Mouse (Mus musculus): ENCODE results near the gene Lekr1. TPM values are rescaled to one million over a fixed set of nuclear protein-coding genes. Genes with fewer than 3 reads are reported as not detected.

Gene Lekr1
- total and polyA plus RNA-seq, 2 experiments from 2014 or later, result 5.6 to 9.1 TPM

GRCm38 (mm10) chr3:65773910-65774309 is 107.9 kb downstream of the Lekr1 start:
- Histone ChIP-seq H3K9me3 (replicated peaks; ENCODE audit: control insufficient read depth, low read length) (no peaks in the 10 kb centered on the region), H3K4me2 (ENCODE audit: low read depth, low read length) (no peak overlapping the region), H3K27me3 (ENCODE audit: control insufficient read depth, insufficient read depth, low read length) (no peaks in the 10 kb centered on the region), H3K9ac (replicated peaks; ENCODE audit: low read depth, low read length) (no peak overlapping the region), H3K27ac (ENCODE audit: low read depth) (no peak overlapping the region), H3K4me3 (ENCODE audit: low read depth, low read length) (no peak overlapping the region), H3K36me3 (replicated peaks; ENCODE audit: control insufficient read depth, insufficient read depth, low read length) (no peaks in the 10 kb centered on the region), H3K4me1 (ENCODE audit: control insufficient read depth, insufficient read depth) (no peaks in the 10 kb centered on the region)
- TF ChIP-seq EP300 (IDR thresholded peaks at IDR 0.05; ENCODE audit: low read depth), result no peak
- TF ChIP-seq CTCF (IDR thresholded peaks at IDR 0.05; ENCODE audit: low read depth), result no peak
- no peak for ATAC-seq (ENCODE audit: insufficient read depth, low read depth)
- DNase-seq (ENCODE audit: low spot score), result no peak
- 79% methylated on average over 1 of the region's 1 CpGs for WGBS

DNA sequence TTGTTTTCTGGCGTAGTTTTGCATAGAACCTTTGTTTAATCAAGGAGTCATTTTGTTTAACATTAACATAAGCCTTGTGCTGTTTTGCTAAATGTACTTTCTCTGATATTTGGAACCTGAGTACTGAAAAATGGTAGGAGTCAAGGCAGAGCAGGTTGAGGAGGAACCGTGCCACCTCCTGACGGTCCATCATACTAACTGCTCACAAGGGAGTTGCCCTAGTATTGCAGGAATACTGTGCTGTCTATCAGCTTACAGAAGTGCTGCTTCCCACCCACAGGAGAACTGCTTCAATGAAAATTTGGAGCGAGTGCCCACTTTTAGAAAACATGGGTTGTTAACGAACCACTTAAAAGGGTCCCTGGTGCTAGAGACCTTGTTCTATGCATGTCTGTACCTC is 109.1 kb downstream of the Lekr1 start:
- Histone ChIP-seq H3K4me1 (ENCODE audit: control insufficient read depth, insufficient read depth) (no peaks in the 10 kb centered on the region), H3K9me3 (replicated peaks; ENCODE audit: control insufficient read depth, low read length) (no peaks in the 10 kb centered on the region), H3K4me3 (ENCODE audit: low read depth, low read length) (no peak overlapping the region), H3K9ac (replicated peaks; ENCODE audit: low read depth, low read length) (no peak overlapping the region), H3K4me2 (ENCODE audit: low read depth, low read length) (no peak overlapping the region), H3K27me3 (ENCODE audit: control insufficient read depth, insufficient read depth, low read length) (no peaks in the 10 kb centered on the region), H3K27ac (ENCODE audit: low read depth) (no peak overlapping the region), H3K36me3 (replicated peaks; ENCODE audit: control insufficient read depth, insufficient read depth, low read length) (no peaks in the 10 kb centered on the region)
- ATAC-seq (ENCODE audit: insufficient read depth, low read depth) (no peak), DNase-seq (ENCODE audit: low spot score) (no peak)
- no peak for TF ChIP-seq EP300 (IDR thresholded peaks at IDR 0.05; ENCODE audit: low read depth)
- TF ChIP-seq CTCF (IDR thresholded peaks at IDR 0.05; ENCODE audit: low read depth), result no peak
- 73% methylated on average over 5 of the region's 5 CpGs for WGBS

DNA sequence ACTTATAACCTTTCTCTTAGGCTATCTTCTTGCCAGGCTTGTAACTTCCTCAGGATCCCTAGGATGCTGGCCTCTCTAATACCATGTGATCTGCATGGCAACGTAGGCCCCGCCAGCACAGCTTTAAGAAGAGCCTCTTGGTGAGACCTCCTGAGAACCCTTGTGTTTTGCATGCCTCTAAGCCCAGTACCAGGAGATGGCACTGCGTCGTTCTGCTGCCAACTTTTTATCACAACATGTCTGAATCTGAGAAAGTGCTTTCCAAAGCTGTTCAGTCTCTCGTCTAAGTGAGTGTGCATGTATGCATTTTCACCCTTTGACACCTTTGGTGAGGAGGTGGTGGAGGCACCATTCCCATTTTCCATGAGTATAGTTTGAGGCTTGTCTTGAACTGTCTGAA is 116.2 kb downstream of the Lekr1 start:
- Histone ChIP-seq H3K27me3 (ENCODE audit: control insufficient read depth, insufficient read depth, low read length) (no peaks in the 10 kb centered on the region), H3K9ac (replicated peaks; ENCODE audit: low read depth, low read length) (no peak overlapping the region), H3K4me1 (ENCODE audit: control insufficient read depth, insufficient read depth) (no peaks in the 10 kb centered on the region), H3K4me2 (ENCODE audit: low read depth, low read length) (no peak overlapping the region), H3K9me3 (replicated peaks; ENCODE audit: control insufficient read depth, low read length) (no peaks in the 10 kb centered on the region), H3K4me3 (ENCODE audit: low read depth, low read length) (no peak overlapping the region), H3K36me3 (replicated peaks; ENCODE audit: control insufficient read depth, insufficient read depth, low read length) (no peaks in the 10 kb centered on the region), H3K27ac (ENCODE audit: low read depth) (no peak overlapping the region)
- ATAC-seq (ENCODE audit: insufficient read depth, low read depth) (no peak), DNase-seq (ENCODE audit: low spot score) (no peak)
- no peak for TF ChIP-seq EP300 (IDR thresholded peaks at IDR 0.05; ENCODE audit: low read depth)
- TF ChIP-seq CTCF (IDR thresholded peaks at IDR 0.05; ENCODE audit: low read depth), result peak; percentile 47
- 35% methylated on average over 5 of the region's 5 CpGs for WGBS

DNA sequence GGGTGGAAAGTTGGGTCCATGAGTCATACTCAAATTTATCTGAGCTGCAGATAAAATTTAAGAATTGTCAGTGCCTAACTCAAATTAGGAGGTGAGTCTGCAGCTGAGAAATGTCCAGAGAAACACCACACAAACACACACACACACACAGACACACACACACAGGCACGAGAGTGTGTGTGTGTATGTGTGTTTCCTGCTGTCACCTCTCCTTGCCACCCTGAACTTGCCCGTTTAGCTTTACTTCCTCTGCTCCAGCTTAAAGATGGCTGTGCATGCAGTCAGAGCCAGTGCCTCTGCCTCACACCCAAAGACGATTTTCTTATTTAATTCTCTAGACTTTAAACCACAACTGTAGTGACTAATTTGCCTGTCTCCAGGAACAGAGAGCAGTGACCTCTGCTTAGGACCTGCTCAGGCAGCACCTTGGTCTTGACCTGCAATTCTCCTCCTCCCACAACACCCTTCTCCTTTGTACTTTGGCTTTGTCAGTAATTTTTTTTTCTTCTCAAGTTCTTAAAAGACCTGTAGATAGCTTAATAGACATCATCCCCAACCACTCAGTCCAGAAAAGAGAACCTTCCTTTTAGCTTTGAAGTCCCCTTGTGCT is 124.2 kb downstream of the Lekr1 start:
- 29% methylated on average over 3 of the region's 3 CpGs for WGBS
- no peaks in the 10 kb centered on the region for H3K36me3 ChIP-seq (replicated peaks; ENCODE audit: control insufficient read depth, insufficient read depth, low read length)
- no peak overlapping the region for H3K9ac ChIP-seq (replicated peaks; ENCODE audit: low read depth, low read length)
- DNase-seq (ENCODE audit: low spot score), result no peak
- no peak overlapping the region for H3K4me2 ChIP-seq (ENCODE audit: low read depth, low read length)
- H3K4me3 ChIP-seq (ENCODE audit: low read depth, low read length), result no peak overlapping the region
- no peak for ATAC-seq (ENCODE audit: insufficient read depth, low read depth)
- no peaks in the 10 kb centered on the region for H3K4me1 ChIP-seq (ENCODE audit: control insufficient read depth, insufficient read depth)
- no peaks in the 10 kb centered on the region for H3K27me3 ChIP-seq (ENCODE audit: control insufficient read depth, insufficient read depth, low read length)
- TF ChIP-seq EP300 (IDR thresholded peaks at IDR 0.05; ENCODE audit: low read depth) (no peak), CTCF (IDR thresholded peaks at IDR 0.05; ENCODE audit: low read depth) (no peak)
- no peak overlapping the region for H3K27ac ChIP-seq (ENCODE audit: low read depth)
- no peaks in the 10 kb centered on the region for H3K9me3 ChIP-seq (replicated peaks; ENCODE audit: control insufficient read depth, low read length)

GRCm38 (mm10) chr3:65793561-65793960 is 127.5 kb downstream of the Lekr1 start:
- Histone ChIP-seq H3K9ac (replicated peaks; ENCODE audit: low read depth, low read length) (no peak overlapping the region), H3K36me3 (replicated peaks; ENCODE audit: control insufficient read depth, insufficient read depth, low read length) (no peaks in the 10 kb centered on the region), H3K9me3 (replicated peaks; ENCODE audit: control insufficient read depth, low read length) (no peaks in the 10 kb centered on the region), H3K27ac (ENCODE audit: low read depth) (no peak overlapping the region), H3K4me3 (ENCODE audit: low read depth, low read length) (no peak overlapping the region), H3K4me1 (ENCODE audit: control insufficient read depth, insufficient read depth) (no peaks in the 10 kb centered on the region), H3K4me2 (ENCODE audit: low read depth, low read length) (no peak overlapping the region), H3K27me3 (ENCODE audit: control insufficient read depth, insufficient read depth, low read length) (no peaks in the 10 kb centered on the region)
- ATAC-seq (ENCODE audit: insufficient read depth, low read depth) (no peak), DNase-seq (ENCODE audit: low spot score) (no peak)
- no peak for TF ChIP-seq CTCF (IDR thresholded peaks at IDR 0.05; ENCODE audit: low read depth)
- TF ChIP-seq EP300 (IDR thresholded peaks at IDR 0.05; ENCODE audit: low read depth), result no peak
- WGBS, result 88% methylated on average over 4 of the region's 4 CpGs

DNA sequence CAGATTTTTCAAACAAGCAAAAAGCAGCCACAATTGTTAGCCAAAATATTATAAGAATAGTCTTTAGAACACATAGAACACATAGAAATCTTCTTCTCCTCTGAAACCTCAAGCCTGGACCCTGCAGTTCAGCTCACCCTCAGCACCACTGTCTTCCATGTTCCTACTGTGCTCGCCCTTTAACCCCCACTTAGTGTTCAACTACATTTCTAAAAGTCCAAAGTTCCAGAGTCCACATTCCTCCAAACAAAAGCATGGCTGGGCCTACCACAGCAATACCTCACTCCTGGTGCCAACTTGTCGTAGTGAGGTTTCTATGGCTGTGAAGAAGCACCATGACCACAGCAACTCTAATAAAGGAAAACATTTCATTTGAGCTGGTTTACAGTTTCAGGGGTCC is 128.7 kb downstream of the Lekr1 start:
- H3K4me1 ChIP-seq (ENCODE audit: control insufficient read depth, insufficient read depth), result no peaks in the 10 kb centered on the region
- ATAC-seq (ENCODE audit: insufficient read depth, low read depth), result no peak
- no peak overlapping the region for H3K4me3 ChIP-seq (ENCODE audit: low read depth, low read length)
- no peaks in the 10 kb centered on the region for H3K9me3 ChIP-seq (replicated peaks; ENCODE audit: control insufficient read depth, low read length)
- DNase-seq (ENCODE audit: low spot score), result no peak
- 79% methylated on average over 2 of the region's 2 CpGs for WGBS
- no peak overlapping the region for H3K4me2 ChIP-seq (ENCODE audit: low read depth, low read length)
- no peak for TF ChIP-seq EP300 (IDR thresholded peaks at IDR 0.05; ENCODE audit: low read depth)
- no peaks in the 10 kb centered on the region for H3K27me3 ChIP-seq (ENCODE audit: control insufficient read depth, insufficient read depth, low read length)
- H3K27ac ChIP-seq (ENCODE audit: low read depth), result no peak overlapping the region
- H3K9ac ChIP-seq (replicated peaks; ENCODE audit: low read depth, low read length), result no peak overlapping the region
- H3K36me3 ChIP-seq (replicated peaks; ENCODE audit: control insufficient read depth, insufficient read depth, low read length), result no peaks in the 10 kb centered on the region

Measured in heart, postnatal 0 days (tissue).